ENCODE assay signal across 8 mouse cellular contexts in genomic region chr3:123508056-123508674, GRCm38 (mm10).
DNase-seq lines count a peak whose midpoint lies in the region; ATAC-seq and TF ChIP-seq lines count a peak whose summit lies in the region.

No protein-coding gene starts in this region.

- H3K79me3 ChIP-seq in C2C12 (ENCODE audit: low read depth): peaks cover 16% of the 10 kb centered on the region

- peak overlapping the region; percentile 96 for H3K9ac ChIP-seq in heart, embryonic 11.5 days (ENCODE audit: low read depth, low read length)
- H3K9ac ChIP-seq in kidney, embryonic 16.5 days (replicated peaks; ENCODE audit: low read length): peak overlapping the region; percentile 97
- H3K9ac ChIP-seq in liver, adult 2 months (ENCODE audit: low read depth, low read length): peak overlapping the region; percentile 85

- peaks cover 39% of the 10 kb centered on the region for H3K4me1 ChIP-seq in erythroblast, embryonic 14.5 days (ENCODE audit: control insufficient read depth)
- peaks cover 7% of the 10 kb centered on the region; the same call in 1 of the 2 replicates for H3K4me1 ChIP-seq in heart, embryonic 11.5 days (ENCODE audit: control insufficient read depth, insufficient read depth, low read length)
- peaks cover 21% of the 10 kb centered on the region for H3K4me1 ChIP-seq in kidney, embryonic 16.5 days (ENCODE audit: insufficient read depth, low read length)
- peaks cover 10% of the 10 kb centered on the region for H3K4me1 ChIP-seq in liver, adult 2 months (ENCODE audit: control insufficient read depth, insufficient read depth, low read length)

- DNase-seq in brain, embryonic 14.5 days (ENCODE audit: low read depth): peak; percentile 100
- DNase-seq in liver, adult 2 months (ENCODE audit: extremely low read depth, low read depth, low spot score): peak; percentile 93
- peak; percentile 100 for DNase-seq in splenic B cell, adult 2 months (ENCODE audit: low read depth, low spot score)

- no peak for TF ChIP-seq CTCF in C2C12 (IDR thresholded peaks at IDR 0.05; ENCODE audit: control insufficient read depth, insufficient read depth, insufficient read length)
- no peak for TF ChIP-seq CTCF in brain, embryonic 14.5 days (IDR thresholded peaks at IDR 0.05; ENCODE audit: borderline replicate concordance, extremely low read depth, insufficient read depth, insufficient read length)
- 0 out of 2 replicates have a peak, but pooled peaks have one; percentile 2 for TF ChIP-seq CTCF in liver, adult 2 months (IDR thresholded peaks at IDR 0.05; ENCODE audit: low read depth, low read length)

- TF ChIP-seq POLR2A in brain, embryonic 14.5 days (IDR thresholded peaks at IDR 0.05; ENCODE audit: borderline replicate concordance, extremely low read depth, insufficient read depth, insufficient read length, poor library complexity, severe bottlenecking): peak; percentile 77; the same call in 1 of the 2 replicates
- peak; percentile 96 for TF ChIP-seq POLR2A in liver, adult 2 months (IDR thresholded peaks at IDR 0.05; ENCODE audit: extremely low read depth, insufficient read depth, low read length)
- peak; percentile 80 for TF ChIP-seq POLR2A in myocyte (IDR thresholded peaks at IDR 0.05; ENCODE audit: insufficient read length, low read depth)

- H3K9me3 ChIP-seq in erythroblast, embryonic 14.5 days (ENCODE audit: control insufficient read depth, low read length): peaks cover 3% of the 10 kb centered on the region; the same call in 1 of the 2 replicates
- no peaks in the 10 kb centered on the region for H3K9me3 ChIP-seq in heart, embryonic 11.5 days (replicated peaks; ENCODE audit: control insufficient read depth, low read length)
- H3K9me3 ChIP-seq in kidney, embryonic 16.5 days (ENCODE audit: low read length): no peaks in the 10 kb centered on the region

- H3K4me3 ChIP-seq in C2C12 (ENCODE audit: insufficient read depth, poor library complexity, severe bottlenecking): peak overlapping the region; percentile 84
- peak overlapping the region; percentile 78 for H3K4me3 ChIP-seq in erythroblast, embryonic 14.5 days (replicated peaks)
- peak overlapping the region; percentile 85 for H3K4me3 ChIP-seq in heart, embryonic 11.5 days (ENCODE audit: low read depth, low read length)
- peak overlapping the region; percentile 95 for H3K4me3 ChIP-seq in kidney, embryonic 16.5 days (ENCODE audit: low read length)
- peak overlapping the region; percentile 73 for H3K4me3 ChIP-seq in liver, adult 2 months (ENCODE audit: insufficient read depth, low read depth, low read length)
- peak overlapping the region; percentile 97 for H3K4me3 ChIP-seq in myocyte

- H3K36me3 ChIP-seq in C2C12 (ENCODE audit: control insufficient read depth, insufficient read depth): peaks cover 30% of the 10 kb centered on the region
- peaks cover 38% of the 10 kb centered on the region for H3K36me3 ChIP-seq in erythroblast, embryonic 14.5 days (ENCODE audit: control insufficient read depth)
- peaks cover 2% of the 10 kb centered on the region; the same call in 1 of the 2 replicates for H3K36me3 ChIP-seq in heart, embryonic 11.5 days (ENCODE audit: control insufficient read depth, insufficient read depth, low read length)
- H3K36me3 ChIP-seq in kidney, embryonic 16.5 days (ENCODE audit: insufficient read depth, low read length): peaks cover 9% of the 10 kb centered on the region; the same call in 1 of the 2 replicates
- peaks cover 10% of the 10 kb centered on the region for H3K36me3 ChIP-seq in liver, adult 2 months (ENCODE audit: control insufficient read depth, insufficient read depth, low read length)
- H3K36me3 ChIP-seq in myocyte (ENCODE audit: control insufficient read depth, insufficient read depth): peaks cover 21% of the 10 kb centered on the region
- H3K36me3 ChIP-seq in splenic B cell, adult 2 months (ENCODE audit: control insufficient read depth, insufficient read depth, low read length, poor library complexity, severe bottlenecking): peaks cover 6% of the 10 kb centered on the region

- peak overlapping the region; percentile 100 for H3K27ac ChIP-seq in heart, embryonic 11.5 days (ENCODE audit: low read depth, low read length)
- peak overlapping the region; percentile 100 for H3K27ac ChIP-seq in kidney, embryonic 16.5 days (ENCODE audit: low read length)
- H3K27ac ChIP-seq in liver, adult 2 months (replicated peaks; ENCODE audit: insufficient read depth, low read depth, low read length): peak overlapping the region; percentile 88

- peak overlapping the region; percentile 87 for H3K4me2 ChIP-seq in heart, embryonic 11.5 days
- H3K4me2 ChIP-seq in kidney, embryonic 16.5 days (replicated peaks; ENCODE audit: low read depth, low read length): peak overlapping the region; percentile 79
- peak overlapping the region; percentile 92 for H3K4me2 ChIP-seq in myocyte (ENCODE audit: low read depth)

- peak; percentile 98 for ATAC-seq in heart, embryonic 11.5 days (replicated peaks; ENCODE audit: insufficient number of reproducible peaks, low FRiP score, low TSS enrichment)
- ATAC-seq in kidney, embryonic 16.5 days (ENCODE audit: low FRiP score, low TSS enrichment): peak; percentile 97

- WGBS in heart, embryonic 11.5 days (ENCODE audit: insufficient replicate concordance): under 1% methylated on average over 52 of the region's 53 CpGs
- under 1% methylated on average over 52 of the region's 53 CpGs for WGBS in kidney, embryonic 16.5 days
- under 1% methylated on average over 53 of the region's 53 CpGs for WGBS in liver, adult 2 months

- H3K27me3 ChIP-seq in C2C12 (ENCODE audit: control insufficient read depth, insufficient read depth, insufficient read length) (no peaks in the 10 kb centered on the region), myocyte (ENCODE audit: control insufficient read depth, insufficient read depth, insufficient read length) (no peaks in the 10 kb centered on the region)
- peaks cover 2% of the 10 kb centered on the region; the same call in 1 of the 2 replicates for H3K27me3 ChIP-seq in erythroblast, embryonic 14.5 days (ENCODE audit: control insufficient read depth)
- H3K27me3 ChIP-seq in heart, embryonic 11.5 days (ENCODE audit: control insufficient read depth, insufficient read depth, low read length): no peaks in the 10 kb centered on the region
- H3K27me3 ChIP-seq in kidney, embryonic 16.5 days (ENCODE audit: insufficient read depth, low read length): no peaks in the 10 kb centered on the region
- no peaks in the 10 kb centered on the region for H3K27me3 ChIP-seq in liver, adult 2 months (ENCODE audit: control insufficient read depth, insufficient read depth, low read length)
- no peaks in the 10 kb centered on the region for H3K27me3 ChIP-seq in splenic B cell, adult 2 months (ENCODE audit: control insufficient read depth, insufficient read depth, low read length, poor library complexity, severe bottlenecking)

- peak overlapping the region; percentile 88 for H3ac ChIP-seq in C2C12 (ENCODE audit: control insufficient read depth, insufficient read length, low read depth)
- H3ac ChIP-seq in myocyte (ENCODE audit: control insufficient read depth, insufficient read length): peak overlapping the region; percentile 93

- H3K79me2 ChIP-seq in C2C12 (ENCODE audit: control insufficient read depth, insufficient read depth) (peaks cover 16% of the 10 kb centered on the region), myocyte (ENCODE audit: control insufficient read depth, insufficient read depth) (peaks cover 15% of the 10 kb centered on the region)
- peaks cover 3% of the 10 kb centered on the region; the same call in 1 of the 2 replicates for H3K79me2 ChIP-seq in liver, adult 2 months (ENCODE audit: control insufficient read depth, insufficient read depth, low read length)

TF ChIP-seq in C2C12, 6 proteins besides CTCF, POLR2A, EP300 and RAD21:
- TF ChIP-seq MYOD1 (IDR thresholded peaks at IDR 0.05; ENCODE audit: control insufficient read depth, insufficient read length, low read depth): no peak
- no peak for TF ChIP-seq FOSL1 (IDR thresholded peaks at IDR 0.05; ENCODE audit: insufficient read depth, low read length, poor library complexity, severe bottlenecking)

TF ChIP-seq in myocyte, 11 proteins besides CTCF, POLR2A, EP300 and RAD21:
- TF ChIP-seq E2F4 (IDR thresholded peaks at IDR 0.05; ENCODE audit: insufficient read depth): peak; percentile 55
- peak; percentile 10 for TF ChIP-seq SRF (IDR thresholded peaks at IDR 0.05; ENCODE audit: control insufficient read depth, insufficient read length, low read depth)
- peak; percentile 23 for TF ChIP-seq REST (IDR thresholded peaks at IDR 0.05; ENCODE audit: insufficient read depth, insufficient read length)
- TF ChIP-seq MYOD1 (IDR thresholded peaks at IDR 0.05; ENCODE audit: control insufficient read depth in 1 of 3, insufficient read length in 2 of 3, low read depth in 2 of 3): no peak
- no peak for TF ChIP-seq TCF3 (IDR thresholded peaks at IDR 0.05; ENCODE audit: insufficient read length, low read depth)
- peak; percentile 92 for TF ChIP-seq POLR2AphosphoS2 (IDR thresholded peaks at IDR 0.05; ENCODE audit: insufficient read length, low read depth)

Comparison
In these comparisons a context has a peak if more than half of its experiments do, and no peak if none do; other contexts are left out.
1. Peak in every context shown above with its lines: DNase-seq, ATAC-seq, H3K4me3 ChIP-seq and H3K27ac ChIP-seq.